Comparison of ENCODE assay signal across 21 mouse cellular contexts in the genomic region with DNA sequence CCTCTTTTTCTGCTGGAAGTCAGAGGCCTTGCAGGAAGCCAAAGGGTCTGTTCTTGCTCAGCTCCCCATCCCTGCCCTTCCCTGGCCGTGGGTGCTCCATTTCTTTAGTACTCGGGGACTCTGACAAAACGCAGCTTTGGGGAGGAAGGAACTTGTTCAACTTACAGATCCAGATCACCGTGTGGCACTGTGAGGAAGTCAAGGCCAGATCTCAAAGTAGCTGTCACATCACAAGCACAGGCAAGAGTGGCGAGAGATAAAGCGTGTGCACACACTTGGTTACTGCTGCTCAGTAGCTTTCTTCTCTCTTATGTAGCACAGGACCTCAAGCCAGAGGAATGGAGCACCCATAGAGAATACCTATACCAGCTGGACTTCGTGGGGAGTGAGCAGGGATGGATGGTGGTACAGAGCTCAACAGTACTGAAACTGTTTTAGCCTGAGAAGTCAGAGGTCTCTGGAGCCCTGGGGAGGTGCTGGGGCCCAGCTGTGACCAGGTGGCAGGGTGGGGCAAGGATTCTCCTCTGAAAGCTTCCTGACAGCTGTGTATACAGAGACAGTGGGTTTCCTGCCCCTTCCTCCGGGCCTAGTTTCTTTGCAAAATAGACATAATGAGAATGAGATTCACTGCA. TPM values are rescaled to one million over a fixed set of nuclear protein-coding genes. Genes with fewer than 3 reads are reported as not detected.
DNase-seq lines count a peak whose midpoint lies in the region; ATAC-seq and TF ChIP-seq lines count a peak whose summit lies in the region.
"Had no signal": no experiment of that assay in that cellular context is flagged by ENCODE, and none has a peak within 500 bp of the region (broad histone marks: within the 10 kb centered on the region; RNA-seq: fewer than 3 reads in every experiment).

No protein-coding gene starts in this region.

- H3K4me2 ChIP-seq in liver, embryonic 12.5 days: peak overlapping the region; percentile 6; the same call in 1 of the 2 replicates
- no peak overlapping the region for H3K4me2 ChIP-seq in intestine, embryonic 16.5 days (ENCODE audit: low read depth, low read length)
- H3K4me2 ChIP-seq: embryonic facial prominence, embryonic 13.5 days; intestine, embryonic 15.5 days; limb, embryonic 13.5 days; midbrain, embryonic 12.5 days had no signal

- peaks cover 62% of the 10 kb centered on the region for H3K4me1 ChIP-seq in liver, embryonic 12.5 days
- peaks cover 54% of the 10 kb centered on the region for H3K4me1 ChIP-seq in thymus, adult 2 months (replicated peaks; ENCODE audit: control insufficient read depth, insufficient read depth, low read length)
- H3K4me1 ChIP-seq in intestine, embryonic 16.5 days (ENCODE audit: control insufficient read depth, insufficient read depth, low read length): peaks cover 16% of the 10 kb centered on the region; the same call in 1 of the 2 replicates

- no peaks in the 10 kb centered on the region for H3K36me3 ChIP-seq in liver, embryonic 12.5 days
- H3K36me3 ChIP-seq in thymus, adult 2 months (ENCODE audit: control insufficient read depth, insufficient read depth, low read length): no peaks in the 10 kb centered on the region
- H3K36me3 ChIP-seq in intestine, embryonic 16.5 days (ENCODE audit: control insufficient read depth, insufficient read depth, low read length): no peaks in the 10 kb centered on the region
- H3K36me3 ChIP-seq: embryonic facial prominence, embryonic 13.5 days; forebrain, embryonic 10.5 days; G1E; intestine, embryonic 15.5 days; limb, embryonic 13.5 days; midbrain, embryonic 12.5 days had no signal

- no peak overlapping the region for H3K4me3 ChIP-seq in liver, embryonic 12.5 days
- peak overlapping the region; percentile 40 for H3K4me3 ChIP-seq in thymus, adult 2 months (ENCODE audit: control insufficient read depth, insufficient read depth, low read length)
- H3K4me3 ChIP-seq in intestine, embryonic 16.5 days (ENCODE audit: low read length): no peak overlapping the region
- H3K4me3 ChIP-seq: embryonic facial prominence, embryonic 13.5 days; forebrain, embryonic 10.5 days; intestine, embryonic 15.5 days; limb, embryonic 13.5 days; midbrain, embryonic 12.5 days; myocyte had no signal

- peak; percentile 46; the same call in 1 of the 2 replicates for TF ChIP-seq POLR2A in thymus, adult 2 months (IDR thresholded peaks at IDR 0.05; ENCODE audit: control insufficient read depth, extremely low read depth, insufficient read depth, low read length, poor library complexity)

- 20% methylated on average over 8 of the region's 8 CpGs for WGBS in liver, embryonic 12.5 days (ENCODE audit: insufficient replicate concordance)
- 8% methylated on average over 8 of the region's 8 CpGs for WGBS in thymus, adult 2 months
- 68% methylated on average over 8 of the region's 8 CpGs for WGBS in intestine, embryonic 16.5 days

- TF ChIP-seq CTCF in thymus, adult 2 months (IDR thresholded peaks at IDR 0.05; ENCODE audit: borderline replicate concordance, control insufficient read depth, extremely low read depth, insufficient read depth, low read length, poor library complexity): no peak

- DNase-seq in 416B (ENCODE audit: low read depth): peak; percentile 61
- DNase-seq in CD4-positive helper T cell, adult 2 months (ENCODE audit: low read depth, low spot score): peak; percentile 24
- DNase-seq in thymus, adult 2 months: peak; percentile 83
- no peak for DNase-seq in left cerebral cortex, adult 8-10 months (ENCODE audit: low spot score in 2 of 2)
- DNase-seq in left cerebral cortex, adult 18-20 months (ENCODE audit: low spot score in 2 of 2): no peak
- DNase-seq: adrenal gland, postnatal 25 days; cerebellum, postnatal 14 days; heart, adult 11 months; kidney, postnatal 25 days; layer of hippocampus, postnatal 36 days; lung, postnatal 10 days; right cerebral cortex, postnatal 4 days had no signal

- ATAC-seq in liver, embryonic 12.5 days: peak; percentile 48; the same call in 1 of the 2 replicates
- no peak for ATAC-seq in intestine, embryonic 16.5 days
- ATAC-seq: intestine, embryonic 15.5 days had no signal

- H3K9ac ChIP-seq in liver, embryonic 12.5 days: 0 out of 2 replicates have a peak overlapping the region, but pooled peaks have one; percentile 1
- no peak overlapping the region for H3K9ac ChIP-seq in intestine, embryonic 16.5 days (ENCODE audit: low read depth, low read length)
- H3K9ac ChIP-seq: embryonic facial prominence, embryonic 13.5 days; intestine, embryonic 15.5 days; limb, embryonic 13.5 days; midbrain, embryonic 12.5 days had no signal

- H3K27me3 ChIP-seq in liver, embryonic 12.5 days (replicated peaks): no peaks in the 10 kb centered on the region
- H3K27me3 ChIP-seq in thymus, adult 2 months (ENCODE audit: control insufficient read depth, insufficient read depth, low read length): no peaks in the 10 kb centered on the region
- no peaks in the 10 kb centered on the region for H3K27me3 ChIP-seq in intestine, embryonic 16.5 days (replicated peaks; ENCODE audit: control insufficient read depth, insufficient read depth, low read length)
- H3K27me3 ChIP-seq: embryonic facial prominence, embryonic 13.5 days; intestine, embryonic 15.5 days; limb, embryonic 13.5 days; midbrain, embryonic 12.5 days had no signal

- H3K27ac ChIP-seq in liver, embryonic 12.5 days: no peak overlapping the region
- peak overlapping the region; percentile 93 for H3K27ac ChIP-seq in thymus, adult 2 months (ENCODE audit: control insufficient read depth, insufficient read depth, low read length)
- H3K27ac ChIP-seq in intestine, embryonic 16.5 days (ENCODE audit: low read length): no peak overlapping the region
- H3K27ac ChIP-seq: embryonic facial prominence, embryonic 13.5 days; forebrain, embryonic 10.5 days; intestine, embryonic 15.5 days; limb, embryonic 13.5 days; midbrain, embryonic 12.5 days had no signal

- H3K9me3 ChIP-seq in liver, embryonic 12.5 days (replicated peaks): no peaks in the 10 kb centered on the region
- H3K9me3 ChIP-seq in intestine, embryonic 16.5 days (ENCODE audit: control insufficient read depth, low read length): no peaks in the 10 kb centered on the region
- H3K9me3 ChIP-seq: embryonic facial prominence, embryonic 13.5 days; forebrain, embryonic 10.5 days; G1E; intestine, embryonic 15.5 days; limb, embryonic 13.5 days; midbrain, embryonic 12.5 days had no signal

RNA-seq across cellular contexts. Expression of gene Rai1, which starts 5.1 kb away (rescaled TPM):
- polyA plus RNA-seq in liver, embryonic 12.5 days (2016; fragmentation: Nextera tagmentation; extraction: Ambion mirVana): 11.3 and 11.6 TPM in 2 replicates
- polyA plus RNA-seq in thymus, adult 2 months (2012; rRNA removed): 205 and 240 TPM in 2 replicates
- 10 to 100 TPM; 69.5 to 78.3 (median 71.5) TPM for total RNA-seq in left cerebral cortex, adult 8-10 months (2022)
- total RNA-seq in left cerebral cortex, adult 18-20 months (2021): 10 to 100 TPM; 74.0 to 76.1 TPM
- polyA plus RNA-seq in intestine, embryonic 16.5 days (2015; fragmentation: Nextera tagmentation; extraction: Ambion mirVana): 12.4 and 12.5 TPM in 2 replicates

RNA-seq across cellular contexts. Expression of gene Pemt, which starts 53.4 kb away (rescaled TPM):
- 7.3 and 8.1 TPM in 2 replicates for polyA plus RNA-seq in liver, embryonic 12.5 days (2016; fragmentation: Nextera tagmentation; extraction: Ambion mirVana)
- 10.6 and 10.7 TPM in 2 replicates for polyA plus RNA-seq in thymus, adult 2 months (2012; rRNA removed)
- total RNA-seq in left cerebral cortex, adult 8-10 months (2022): 1 to 10 TPM; 2.7 to 6.2 (median 4.3) TPM
- 1 to 10 TPM; 6.3 to 8.0 TPM for total RNA-seq in left cerebral cortex, adult 18-20 months (2021)
- polyA plus RNA-seq in intestine, embryonic 16.5 days (2015; fragmentation: Nextera tagmentation; extraction: Ambion mirVana): 6.7 and 8.7 TPM in 2 replicates

Comparison
In these comparisons a context has a peak if more than half of its experiments do, and no peak if none do; other contexts are left out.
1. DNase-seq: peak in 416B (single experiment), CD4-positive helper T cell, adult 2 months (single experiment) and thymus, adult 2 months (single experiment); none in left cerebral cortex, adult 8-10 months (0 of 2) and left cerebral cortex, adult 18-20 months (0 of 2).
2. RNA of gene Rai1, which starts 5.1 kb away (polyA plus RNA-seq): 205 to 240 TPM in thymus, adult 2 months; 12.4 to 12.5 TPM in intestine, embryonic 16.5 days and 11.3 to 11.6 TPM in liver, embryonic 12.5 days; every median in the first group is over 10 times any median in the second.